Mouse (Mus musculus): Measurements from ENCODE around the gene Trim31.

DNA sequence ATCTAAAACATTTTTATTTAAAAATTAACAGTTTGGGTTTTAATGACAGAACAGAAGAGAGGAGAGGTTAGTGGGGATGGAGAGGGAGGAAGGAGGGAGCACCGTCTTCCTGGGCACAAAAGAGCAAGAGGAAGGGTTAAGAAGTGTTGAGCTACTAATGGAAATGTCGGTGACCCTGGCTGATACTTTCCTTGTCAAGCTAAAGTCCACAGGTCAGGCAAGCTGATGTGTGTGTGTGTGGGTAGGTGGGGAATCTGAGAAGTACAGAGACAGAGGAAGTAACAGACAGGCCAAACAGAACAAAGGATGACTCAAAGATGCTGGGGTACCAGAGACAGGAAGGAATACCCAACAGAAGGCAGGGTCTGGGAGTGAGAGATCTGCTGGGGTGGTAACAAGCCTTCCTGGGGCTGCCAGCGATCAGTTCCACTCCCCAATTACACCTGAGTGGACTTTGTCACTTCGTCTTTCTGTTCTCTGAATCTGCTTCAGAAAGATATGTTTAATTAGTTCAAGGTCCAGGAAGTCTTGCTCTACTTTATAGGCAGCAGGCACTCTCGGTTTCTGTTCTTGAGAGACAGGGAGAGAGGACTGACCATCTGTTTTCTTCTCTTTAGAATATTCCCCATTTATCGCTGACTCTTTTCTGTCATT lies at the start of gene Trim31:
- TF ChIP-seq HCFC1 (IDR thresholded peaks at IDR 0.05; ENCODE audit: borderline replicate concordance, insufficient read depth, low read length) (no peak), ZC3H11A (IDR thresholded peaks at IDR 0.05; ENCODE audit: borderline replicate concordance, low read depth, low read length) (no peak), ZNF384 (IDR thresholded peaks at IDR 0.05; ENCODE audit: low read depth, low read length) (no peak), CHD2 (IDR thresholded peaks at IDR 0.05; ENCODE audit: low read depth, low read length) (no peak), MAFK (IDR thresholded peaks at IDR 0.05; ENCODE audit: insufficient read depth, low read depth, low read length) (no peak)

Measured in ES-E14 (cell line).